Mouse (Mus musculus) heart, embryonic 16.5 days (tissue): ENCODE measurements around the gene Nr3c2. TPM values are rescaled to one million over a fixed set of nuclear protein-coding genes. Genes with fewer than 3 reads are reported as not detected.

ENCODE experiments used
- ATAC-seq: fragments of 200-750 bp; cut with Nextera tagmentation; replicated peaks from 2 replicates; pipeline ENCODE4 v1.8.0; 2017; ENCODE audit warnings: moderate number of reproducible peaks; ENCODE audit not compliant: insufficient read depth, low FRiP score; ENCODE audit errors: extremely low read depth
- H3K27ac ChIP-seq: fragments of 300-500 bp; sonication (generic); 2 replicates; pipeline ENCODE4 v1.5.1; 2014; ENCODE audit warnings: mild to moderate bottlenecking, low read length, control low read depth, moderate library complexity
- H3K27me3 ChIP-seq: fragments of 300-500 bp; sonication (generic); 2 replicates; pipeline ENCODE4 v1.6.1; 2014; ENCODE audit warnings: low read length, mixed read lengths; ENCODE audit not compliant: control insufficient read depth, insufficient read depth
- H3K36me3 ChIP-seq: fragments of 300-500 bp; sonication (generic); 2 replicates; pipeline ENCODE4 v1.6.1; 2014; ENCODE audit not compliant: control insufficient read depth, insufficient read depth
- H3K4me1 ChIP-seq: fragments of 300-500 bp; sonication (generic); 2 replicates; pipeline ENCODE4 v1.6.1; 2014; ENCODE audit warnings: low read length, mixed read lengths; ENCODE audit not compliant: control insufficient read depth, insufficient read depth
- H3K4me2 ChIP-seq: fragments of 300-500 bp; sonication (generic); 2 replicates; pipeline ENCODE4 v1.6.1; 2014; ENCODE audit warnings: low read depth, mild to moderate bottlenecking, control low read depth, low read length
- H3K4me3 ChIP-seq: fragments of 300-500 bp; sonication (generic); 2 replicates; pipeline ENCODE4 v1.5.1; 2014; ENCODE audit warnings: mild to moderate bottlenecking, control low read depth, low read length
- H3K9ac ChIP-seq: fragments of 300-500 bp; sonication (generic); 2 replicates; pipeline ENCODE4 v1.6.1; 2014; ENCODE audit warnings: low read length, control low read depth
- H3K9me3 ChIP-seq: fragments of 300-500 bp; sonication (generic); replicated peaks from 2 replicates; pipeline ENCODE4 v1.6.1; 2016; ENCODE audit warnings: low read length; ENCODE audit not compliant: control insufficient read depth
- WGBS: fragments of 180-500 bp; shearing (Covaris S2); extraction: QIAGEN DNeasy Blood & Tissue Kit; methylation state at CpG from one replicate; pipeline ENCODE4 v1.1.7; 2014; 5-methylcytosine and 5-hydroxymethylcytosine counted together
- polyA plus RNA-seq: library from polyadenylated mRNA; unstranded; fragments of >200 nt; fragmentation: Nextera tagmentation; extraction: Ambion mirVana; gene quantifications from 2 replicates; pipeline ENCODE4 v1.2.1, GENCODE M21; 2015

The Nr3c2 gene
- polyA plus RNA-seq, 1 experiment from 2014 or later: 4.7 TPM

DNA sequence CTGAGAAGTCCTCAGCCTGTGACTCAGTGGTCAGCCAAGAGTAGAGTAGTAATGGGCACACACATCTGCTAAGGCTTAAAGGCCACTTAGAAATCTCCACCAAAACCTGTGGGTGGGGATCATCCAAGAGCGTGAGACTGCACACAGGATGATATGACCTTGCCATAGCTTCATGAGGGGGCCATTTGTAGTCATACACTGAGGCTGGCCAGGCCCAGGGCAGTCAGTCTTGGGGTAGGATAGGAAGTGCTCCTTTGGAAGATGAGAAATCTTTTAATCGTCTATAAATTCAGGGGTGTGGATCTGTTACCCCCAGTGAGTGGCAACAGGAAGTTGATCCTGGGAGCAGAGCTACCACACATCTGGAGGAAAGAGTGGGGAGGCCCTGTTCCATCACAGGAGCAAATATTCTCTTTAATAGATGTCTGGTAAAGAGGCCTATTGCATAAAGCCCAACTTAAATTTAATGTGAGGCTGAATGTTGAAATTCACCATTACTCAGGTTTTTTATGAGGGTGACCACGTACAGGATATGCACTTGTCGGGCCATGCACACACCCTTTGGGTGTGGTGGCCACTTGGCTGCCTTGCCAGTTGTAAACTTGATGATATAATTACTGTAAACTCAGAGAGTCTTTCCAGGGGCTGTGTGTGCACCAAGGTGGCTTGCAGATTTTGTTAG is 270.7 kb downstream of the Nr3c2 start:
- Histone ChIP-seq H3K4me3 (no peak overlapping the region), H3K4me2 (no peak overlapping the region), H3K9ac (no peak overlapping the region), H3K36me3 (no peaks in the 10 kb centered on the region), H3K27me3 (no peaks in the 10 kb centered on the region), H3K4me1 (peaks cover 5% of the 10 kb centered on the region), H3K27ac (no peak overlapping the region), H3K9me3 (no peaks in the 10 kb centered on the region)
- ATAC-seq: no peak
- WGBS: 90% methylated on average over 4 of the region's 4 CpGs

DNA sequence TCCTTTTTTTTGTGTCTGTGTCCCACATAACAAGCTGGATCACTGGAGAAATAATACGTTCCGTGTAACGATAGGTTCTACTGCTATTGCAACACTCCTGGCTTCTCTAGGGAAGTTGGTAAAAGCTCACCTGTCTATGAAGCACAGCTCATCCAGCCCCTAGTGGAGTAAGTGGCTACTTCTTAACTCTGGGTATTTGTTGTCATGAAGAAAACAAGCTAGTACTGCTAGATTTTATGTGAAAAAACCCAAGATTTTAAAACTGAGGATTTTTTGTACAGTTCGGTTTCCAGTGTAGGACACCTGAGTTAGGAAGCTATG is 271.2 kb downstream of the Nr3c2 start:
- H3K4me1 ChIP-seq: peaks cover 5% of the 10 kb centered on the region
- H3K27me3 ChIP-seq: no peaks in the 10 kb centered on the region
- H3K9me3 ChIP-seq: no peaks in the 10 kb centered on the region
- no peak for ATAC-seq
- no peak overlapping the region for H3K4me3 ChIP-seq
- no peak overlapping the region for H3K9ac ChIP-seq
- WGBS: 89% methylated on average over 4 of the region's 4 CpGs
- no peaks in the 10 kb centered on the region for H3K36me3 ChIP-seq
- no peak overlapping the region for H3K4me2 ChIP-seq
- no peak overlapping the region for H3K27ac ChIP-seq

- H3K9me3 ChIP-seq: no peaks in the 10 kb centered on the region
- H3K4me2 ChIP-seq: no peak overlapping the region
- H3K27me3 ChIP-seq: no peaks in the 10 kb centered on the region
- no peak overlapping the region for H3K27ac ChIP-seq
- no peak overlapping the region for H3K4me3 ChIP-seq
- no peak for ATAC-seq
- no peak overlapping the region for H3K9ac ChIP-seq
- 48% methylated on average over 12 of the region's 12 CpGs for WGBS
- H3K4me1 ChIP-seq: peaks cover 5% of the 10 kb centered on the region
- H3K36me3 ChIP-seq: no peaks in the 10 kb centered on the region
Measured at GRCm38 (mm10) chr8:77173075-77173657, 273.9 kb downstream of the Nr3c2 start.

GRCm38 (mm10) chr8:77173736-77174135 is 274.5 kb downstream of the Nr3c2 start:
- Histone ChIP-seq H3K9me3 (no peaks in the 10 kb centered on the region), H3K9ac (no peak overlapping the region), H3K4me1 (peaks cover 5% of the 10 kb centered on the region), H3K36me3 (no peaks in the 10 kb centered on the region), H3K4me2 (no peak overlapping the region), H3K4me3 (no peak overlapping the region), H3K27ac (no peak overlapping the region), H3K27me3 (no peaks in the 10 kb centered on the region)
- no peak for ATAC-seq
- WGBS: 42% methylated on average over 3 of the region's 3 CpGs

GRCm38 (mm10) chr8:77175471-77175870 is 276.2 kb downstream of the Nr3c2 start:
- no peak overlapping the region for H3K9ac ChIP-seq
- no peak overlapping the region for H3K4me3 ChIP-seq
- no peaks in the 10 kb centered on the region for H3K27me3 ChIP-seq
- peaks cover 5% of the 10 kb centered on the region for H3K4me1 ChIP-seq
- no peak overlapping the region for H3K4me2 ChIP-seq
- ATAC-seq: no peak
- H3K9me3 ChIP-seq: no peaks in the 10 kb centered on the region
- H3K27ac ChIP-seq: no peak overlapping the region
- 82% methylated on average over 4 of the region's 4 CpGs for WGBS
- H3K36me3 ChIP-seq: no peaks in the 10 kb centered on the region

- H3K9me3 ChIP-seq: no peaks in the 10 kb centered on the region
- WGBS: 93% methylated on average over 4 of the region's 4 CpGs
- H3K27me3 ChIP-seq: no peaks in the 10 kb centered on the region
- no peak for ATAC-seq
- no peak overlapping the region for H3K9ac ChIP-seq
- peaks cover 5% of the 10 kb centered on the region for H3K4me1 ChIP-seq
- H3K27ac ChIP-seq: no peak overlapping the region
- H3K36me3 ChIP-seq: no peaks in the 10 kb centered on the region
- no peak overlapping the region for H3K4me2 ChIP-seq
- H3K4me3 ChIP-seq: no peak overlapping the region
Measured at GRCm38 (mm10) chr8:77176343-77176742, 277.1 kb downstream of the Nr3c2 start.

GRCm38 (mm10) chr8:77185816-77186215 is 286.6 kb downstream of the Nr3c2 start:
- no peak overlapping the region for H3K4me3 ChIP-seq
- WGBS: 86% methylated on average over 28 of the region's 28 CpGs
- H3K27me3 ChIP-seq: no peaks in the 10 kb centered on the region
- H3K9ac ChIP-seq: no peak overlapping the region
- H3K27ac ChIP-seq: no peak overlapping the region
- H3K36me3 ChIP-seq: no peaks in the 10 kb centered on the region
- H3K4me1 ChIP-seq: no peaks in the 10 kb centered on the region
- no peak for ATAC-seq
- no peak overlapping the region for H3K4me2 ChIP-seq
- no peaks in the 10 kb centered on the region for H3K9me3 ChIP-seq

GRCm38 (mm10) chr8:77186914-77187536 is 287.8 kb downstream of the Nr3c2 start:
- no peak for ATAC-seq
- H3K4me3 ChIP-seq: no peak overlapping the region
- 85% methylated on average over 9 of the region's 9 CpGs for WGBS
- H3K9me3 ChIP-seq: no peaks in the 10 kb centered on the region
- no peak overlapping the region for H3K4me2 ChIP-seq
- no peak overlapping the region for H3K27ac ChIP-seq
- H3K27me3 ChIP-seq: no peaks in the 10 kb centered on the region
- H3K9ac ChIP-seq: no peak overlapping the region
- H3K36me3 ChIP-seq: no peaks in the 10 kb centered on the region
- no peaks in the 10 kb centered on the region for H3K4me1 ChIP-seq

DNA sequence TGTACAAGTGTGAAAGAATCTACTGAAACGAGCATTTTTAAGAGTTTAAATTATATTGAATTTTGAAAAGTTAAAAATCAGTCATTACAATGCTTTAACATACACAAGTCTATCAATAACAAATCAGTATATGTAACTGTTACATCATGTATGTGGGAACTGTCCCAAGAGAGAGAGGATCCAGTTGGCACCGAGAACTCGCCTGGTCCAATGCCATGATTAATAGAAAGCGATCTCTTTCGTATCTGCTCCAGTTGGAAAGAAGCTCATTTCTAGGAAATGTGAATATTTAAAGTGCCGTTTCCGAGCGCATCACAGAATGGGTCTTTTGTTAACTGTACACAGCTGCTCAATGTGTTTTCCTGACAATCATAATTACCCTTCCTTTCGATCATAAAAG is 288.5 kb downstream of the Nr3c2 start:
- Histone ChIP-seq H3K4me3 (no peak overlapping the region), H3K4me2 (no peak overlapping the region), H3K27ac (no peak overlapping the region), H3K9ac (no peak overlapping the region), H3K9me3 (no peaks in the 10 kb centered on the region), H3K4me1 (no peaks in the 10 kb centered on the region), H3K27me3 (no peaks in the 10 kb centered on the region), H3K36me3 (no peaks in the 10 kb centered on the region)
- no peak for ATAC-seq
- WGBS: 81% methylated on average over 9 of the region's 9 CpGs
